Mouse (Mus musculus) liver, embryonic 14.5 days (tissue): Measurements from ENCODE around the gene Trpv2. TPM values are rescaled to one million over a fixed set of nuclear protein-coding genes. Genes with fewer than 3 reads are reported as not detected.
A peak's percentile ranks its signal among the peaks of the same experiment; 100 is the strongest.

Experiments used
- ATAC-seq: fragments of 200-750 bp; cut with Nextera tagmentation; 2 replicates; pipeline ENCODE4 v1.8.0; 2017; ENCODE audit warnings: moderate number of reproducible peaks, mild to moderate bottlenecking, moderate library complexity; ENCODE audit not compliant: insufficient read depth
- DNase-seq, 3 experiments: peaks; one replicate each; pipeline ENCODE4 v3.0.0-alpha.2; 2012 to 2013; ENCODE audit warnings: low read depth in 3 of 3, low spot score in 3 of 3
- H3K27ac ChIP-seq: fragments of 300-500 bp; sonication (generic); 2 replicates; pipeline ENCODE4 v1.5.1; 2014; ENCODE audit warnings: moderate library complexity, mild to moderate bottlenecking, control low read depth, inconsistent platforms
- H3K27me3 ChIP-seq: fragments of 300-500 bp; sonication (generic); 2 replicates; pipeline ENCODE4 v1.6.1; 2014; ENCODE audit warnings: mild to moderate bottlenecking, low read length, moderate library complexity; ENCODE audit not compliant: control insufficient read depth, insufficient read depth
- H3K36me3 ChIP-seq: fragments of 300-500 bp; sonication (generic); replicated peaks from 2 replicates; pipeline ENCODE4 v1.6.1; 2014; ENCODE audit warnings: low read depth; ENCODE audit not compliant: control insufficient read depth, insufficient read depth
- H3K4me1 ChIP-seq, 2 experiments: fragments of 200-500 bp in 1 of 2; fragments of 300-500 bp in 1 of 2; sonication (generic) in 1 of 2; replicated peaks; 2 replicates each; pipeline ENCODE4 v1.6.1; 2012 to 2014; ENCODE audit warnings: antibody characterized with exemption in 1 of 2, inconsistent platforms in 1 of 2, low read length in 1 of 2; ENCODE audit not compliant: control insufficient read depth in 2 of 2, insufficient read depth in 2 of 2
- H3K4me2 ChIP-seq: fragments of 300-500 bp; sonication (generic); 2 replicates; pipeline ENCODE4 v1.6.1; 2014; ENCODE audit warnings: low read depth, mild to moderate bottlenecking, control low read depth, moderate library complexity
- H3K4me3 ChIP-seq, 2 experiments: fragments of 200-500 bp in 1 of 2; fragments of 300-500 bp in 1 of 2; sonication (generic) in 1 of 2; 2 replicates each; pipeline ENCODE4 v1.5.1; 2012 to 2014; ENCODE audit warnings: low read depth in 2 of 2, low read length in 2 of 2, mild to moderate bottlenecking in 2 of 2, control low read depth in 1 of 2, inconsistent platforms in 1 of 2, moderate library complexity in 1 of 2; ENCODE audit not compliant: insufficient read depth in 1 of 2
- H3K9ac ChIP-seq: fragments of 300-500 bp; sonication (generic); replicated peaks from 2 replicates; pipeline ENCODE4 v1.6.1; 2014; ENCODE audit warnings: mild to moderate bottlenecking, control low read depth, moderate library complexity
- H3K9me3 ChIP-seq: fragments of 300-500 bp; sonication (generic); 2 replicates; pipeline ENCODE4 v1.6.1; 2016; ENCODE audit warnings: low read length, mixed read lengths; ENCODE audit not compliant: control insufficient read depth
- CTCF ChIP-seq: IDR thresholded peaks from 2 replicates; pipeline ENCODE4 v1.5.1; 2016; ENCODE audit warnings: antibody characterized with exemption, low read depth, control low read depth
- EP300 ChIP-seq: IDR thresholded peaks from 2 replicates; pipeline ENCODE4 v1.6.1; 2016; ENCODE audit warnings: antibody characterized with exemption, low read depth
- WGBS: fragments of 180-500 bp; shearing (Covaris S2); extraction: QIAGEN DNeasy Blood & Tissue Kit; methylation state at CpG from one replicate; pipeline ENCODE4 v1.1.7; 2014; ENCODE audit not compliant: insufficient replicate concordance; 5-methylcytosine and 5-hydroxymethylcytosine counted together
- polyA plus RNA-seq, 2 experiments: library from polyadenylated mRNA; depleted of rRNA in 1 of 2; stranded (reverse) in 1 of 2; unstranded in 1 of 2; fragments of >200 nt; fragmentation: Nextera tagmentation in 1 of 2; extraction: Ambion mirVana in 1 of 2; gene quantifications; 2 replicates each; pipeline versions ENCODE4 v1.2.1 to v1.2.3; 2012 to 2014

The Trpv2 gene
- polyA plus RNA-seq, 2 experiments: 3.5 to 4.6 TPM

DNA sequence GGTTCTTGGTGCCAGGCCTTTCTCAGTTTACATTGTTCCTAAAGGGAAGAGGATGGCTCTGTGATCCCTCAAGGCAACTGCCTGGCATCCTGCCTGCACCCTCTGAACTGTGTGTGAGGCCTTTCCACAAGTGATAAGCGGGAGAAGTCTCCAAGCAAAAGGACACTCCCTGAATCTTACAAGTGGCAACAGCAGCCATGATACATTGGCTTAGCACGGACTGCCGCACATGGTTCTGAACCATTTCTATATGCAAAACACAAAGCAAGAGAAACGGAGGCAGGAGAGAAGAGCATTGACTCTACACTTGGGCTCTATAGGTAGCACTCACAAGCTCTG, 71.0 kb downstream of the Trpv2 start:
- no peak for ATAC-seq
- peaks cover 2% of the 10 kb centered on the region; the same call in 1 of the 2 replicates for H3K27me3 ChIP-seq
- H3K4me3 ChIP-seq: no peak overlapping the region
- H3K4me2 ChIP-seq: no peak overlapping the region
- no peaks in the 10 kb centered on the region for H3K36me3 ChIP-seq
- no peak for DNase-seq
- no peak for TF ChIP-seq CTCF
- no peak for TF ChIP-seq EP300
- 75% methylated on average over 4 of the region's 4 CpGs for WGBS
- peaks cover 3 to 27% of the 10 kb centered on the region in 2 experiments for H3K4me1 ChIP-seq
- no peak overlapping the region for H3K9ac ChIP-seq
- H3K9me3 ChIP-seq: no peaks in the 10 kb centered on the region
- H3K27ac ChIP-seq: no peak overlapping the region

GRCm38 (mm10) chr11:62645732-62646494, 71.6 kb downstream of the Trpv2 start:
- H3K9me3 ChIP-seq: no peaks in the 10 kb centered on the region
- no peaks in the 10 kb centered on the region for H3K36me3 ChIP-seq
- ATAC-seq (no peak), DNase-seq (no peak)
- TF ChIP-seq CTCF: no peak
- no peak for TF ChIP-seq EP300
- H3K4me2 ChIP-seq: no peak overlapping the region
- H3K27me3 ChIP-seq: peaks cover 2% of the 10 kb centered on the region; the same call in 1 of the 2 replicates
- no peak overlapping the region for H3K27ac ChIP-seq
- no peak overlapping the region for H3K4me3 ChIP-seq
- WGBS: 25% methylated on average over 8 of the region's 8 CpGs
- peaks cover 3 to 27% of the 10 kb centered on the region in 2 experiments for H3K4me1 ChIP-seq
- no peak overlapping the region for H3K9ac ChIP-seq

DNA sequence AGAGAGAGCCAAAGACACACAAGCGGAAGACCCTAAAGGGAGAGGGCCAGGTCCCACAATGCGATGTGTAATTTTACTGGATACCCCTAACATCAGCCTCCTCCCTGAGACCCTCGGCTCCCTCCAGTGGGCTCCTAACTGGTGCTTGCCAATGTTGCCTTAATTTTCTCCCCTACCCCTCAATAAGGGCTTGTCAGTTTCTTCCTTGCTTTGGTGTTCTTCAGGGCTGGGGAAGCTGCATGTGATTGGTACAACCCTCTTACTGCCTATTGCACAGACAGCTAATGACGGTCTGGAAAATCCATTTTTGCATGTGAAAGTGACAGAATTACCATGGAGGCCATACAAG, 72.2 kb downstream of the Trpv2 start:
- peaks cover 3 to 27% of the 10 kb centered on the region in 2 experiments for H3K4me1 ChIP-seq
- ATAC-seq (no peak), DNase-seq (no peak)

GRCm38 (mm10) chr11:62646958-62647515, 72.8 kb downstream of the Trpv2 start:
- no peaks in the 10 kb centered on the region for H3K9me3 ChIP-seq
- peaks cover 3 to 27% of the 10 kb centered on the region in 2 experiments for H3K4me1 ChIP-seq
- H3K27me3 ChIP-seq: peaks cover 2% of the 10 kb centered on the region; the same call in 1 of the 2 replicates
- H3K27ac ChIP-seq: no peak overlapping the region
- H3K4me2 ChIP-seq: peak overlapping the region; percentile 74
- H3K9ac ChIP-seq: no peak overlapping the region
- TF ChIP-seq CTCF (no peak), EP300 (no peak)
- no peaks in the 10 kb centered on the region for H3K36me3 ChIP-seq
- 26% methylated on average over 7 of the region's 7 CpGs for WGBS
- H3K4me3 ChIP-seq: no peak overlapping the region; a peak in 1 of 4 replicates
- no peak for DNase-seq
- ATAC-seq: no peak

More for the DNA sequence above, 72.2 kb downstream of the Trpv2 start:
- H3K36me3 ChIP-seq: no peaks in the 10 kb centered on the region
- WGBS: 27% methylated on average over 4 of the region's 4 CpGs
- no peak overlapping the region for H3K4me3 ChIP-seq
- TF ChIP-seq CTCF (no peak), EP300 (no peak)
- H3K27me3 ChIP-seq: peaks cover 2% of the 10 kb centered on the region; the same call in 1 of the 2 replicates
- H3K27ac ChIP-seq: no peak overlapping the region
- H3K9me3 ChIP-seq: no peaks in the 10 kb centered on the region
- no peak overlapping the region for H3K9ac ChIP-seq
- peak overlapping the region; percentile 74 for H3K4me2 ChIP-seq
